Mouse (Mus musculus) thymus, postnatal 0 days (tissue): ENCODE data around the gene Zc3h18. TPM values are rescaled to one million over a fixed set of nuclear protein-coding genes. Genes with fewer than 3 reads are reported as not detected.
A peak's percentile ranks its signal among the peaks of the same experiment; 100 is the strongest.

ENCODE experiments used
- DNase-seq: peaks from one replicate; pipeline ENCODE4 v3.0.0-alpha.2; 2015; ENCODE audit warnings: low spot score
- polyA plus RNA-seq: library from polyadenylated mRNA; unstranded; fragments of >200 nt; fragmentation: Nextera tagmentation; extraction: Ambion mirVana; gene quantifications from 2 replicates; pipeline ENCODE4 v1.2.1, GENCODE M21; 2015

Zc3h18 gene
- polyA plus RNA-seq, 1 experiment from 2014 or later = 41.7 TPM

- DNase-seq = peak; percentile 94
Observed at GRCm38 (mm10) chr8:122463651-122464640, 87.5 kb downstream of the Zc3h18 start.

- no peak for DNase-seq
Observed at GRCm38 (mm10) chr8:122464985-122465384, 88.6 kb downstream of the Zc3h18 start.

Other genes starting within 250 kb of the Zc3h18 start
- gene Zfpm1, start 94.5 kb upstream of the Zc3h18 start, polyA plus RNA-seq = 3.9 and 5.4 TPM in 2 replicates
- not detected in 2 replicates for gene Trhr2, start 15.9 kb upstream of the Zc3h18 start, polyA plus RNA-seq
- 0.26 and 0.37 TPM in 2 replicates for gene Il17c, start 45.4 kb downstream of the Zc3h18 start, polyA plus RNA-seq
- gene Cyba, start 56.3 kb downstream of the Zc3h18 start, polyA plus RNA-seq = 540 and 564 TPM in 2 replicates
- 17.4 and 19.5 TPM in 2 replicates for gene Mvd, start 66.8 kb downstream of the Zc3h18 start, polyA plus RNA-seq
- 37.5 TPM in 2 replicates for gene Snai3, start 84.1 kb downstream of the Zc3h18 start, polyA plus RNA-seq
- 98.0 and 108 TPM in 2 replicates for gene Rnf166, start 99.5 kb downstream of the Zc3h18 start, polyA plus RNA-seq
- gene Ctu2, start 99.5 kb downstream of the Zc3h18 start, polyA plus RNA-seq = 72.9 and 75.3 TPM in 2 replicates
- 5.2 and 6.9 TPM in 2 replicates for gene Piezo1, start 174.7 kb downstream of the Zc3h18 start, polyA plus RNA-seq
- gene Cdt1, start 191.4 kb downstream of the Zc3h18 start, polyA plus RNA-seq = 50.6 and 51.1 TPM in 2 replicates
- 173 and 174 TPM in 2 replicates for gene Aprt, start 200.3 kb downstream of the Zc3h18 start, polyA plus RNA-seq
- gene Galns, start 234.9 kb downstream of the Zc3h18 start, polyA plus RNA-seq = 10.5 and 11.7 TPM in 2 replicates
- 52.9 and 56.9 TPM in 2 replicates for gene Trappc2l, start 235.0 kb downstream of the Zc3h18 start, polyA plus RNA-seq
- 0.36 and 0.43 TPM in 2 replicates for gene Pabpn1l, start 246.1 kb downstream of the Zc3h18 start, polyA plus RNA-seq